Mouse (Mus musculus): ENCODE measurements around the gene Metrnl.

Metrnl gene

DNA sequence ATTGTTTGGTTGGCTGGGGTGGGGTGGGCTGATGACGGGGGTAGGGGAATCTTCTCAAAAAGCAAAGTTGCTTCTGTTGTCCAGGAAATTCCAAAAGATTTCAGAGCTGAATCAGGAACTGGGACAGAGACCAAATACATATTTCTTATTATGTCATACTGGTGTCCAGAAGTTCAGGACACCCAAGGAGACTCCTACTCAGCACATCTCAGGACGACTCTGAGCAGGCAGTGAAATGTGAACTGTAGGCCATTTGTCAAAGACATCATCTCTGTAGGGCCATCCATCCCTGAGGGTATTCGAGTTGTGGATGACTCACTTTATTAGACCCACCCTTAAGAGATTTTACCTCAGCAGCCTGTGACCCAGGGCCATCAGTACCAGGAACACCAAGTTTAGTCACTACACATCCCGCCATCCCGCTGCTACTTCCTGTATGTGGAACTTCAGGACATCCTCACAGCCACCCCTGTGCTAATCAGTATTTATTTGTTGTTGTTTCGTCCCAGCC is 15.8 kb upstream of the Metrnl start:
- no peak for DNase-seq (ENCODE audit: low spot score in 2 of 2)

DNA sequence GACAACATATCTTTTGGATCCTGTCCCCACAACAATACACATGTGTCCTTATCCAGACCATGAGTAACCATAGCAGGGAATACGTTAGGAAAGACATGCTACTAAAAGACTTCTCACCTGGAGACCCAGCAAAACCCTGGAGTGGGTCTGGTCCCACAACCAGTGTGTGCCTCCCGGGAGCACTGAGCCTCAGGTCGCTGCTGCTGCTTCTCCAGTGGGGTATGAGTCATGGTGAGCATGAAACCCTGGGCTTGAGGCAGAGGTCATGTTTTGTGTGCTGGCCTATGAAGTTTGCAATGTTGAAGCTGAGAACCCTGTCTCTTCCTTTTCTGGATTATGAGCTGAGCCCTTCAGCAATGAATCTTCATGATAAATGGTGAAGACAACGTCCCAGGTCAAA is 15.3 kb upstream of the Metrnl start:
- DNase-seq (ENCODE audit: low spot score in 2 of 2): no peak

DNA sequence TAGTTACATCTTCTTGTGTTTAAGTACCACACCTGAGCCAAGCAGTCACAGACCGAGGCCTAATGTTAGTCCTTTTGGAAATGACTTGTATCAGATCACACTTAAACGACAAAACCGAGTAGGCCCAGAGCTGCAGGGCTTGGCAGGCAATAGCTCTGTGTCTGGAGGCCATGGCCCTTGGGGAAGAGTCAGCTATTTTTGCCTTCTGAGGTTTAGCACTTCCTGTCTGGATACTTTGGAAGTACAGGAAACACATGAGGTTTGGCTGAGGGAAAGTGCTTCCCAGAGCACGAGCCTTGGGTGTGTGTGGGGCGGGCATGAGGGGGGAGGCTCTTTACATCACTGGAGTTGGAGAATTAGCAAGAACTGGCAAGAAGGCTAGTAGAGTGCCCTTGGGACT is 14.7 kb upstream of the Metrnl start:
- no peak for DNase-seq (ENCODE audit: low spot score in 2 of 2)

DNA sequence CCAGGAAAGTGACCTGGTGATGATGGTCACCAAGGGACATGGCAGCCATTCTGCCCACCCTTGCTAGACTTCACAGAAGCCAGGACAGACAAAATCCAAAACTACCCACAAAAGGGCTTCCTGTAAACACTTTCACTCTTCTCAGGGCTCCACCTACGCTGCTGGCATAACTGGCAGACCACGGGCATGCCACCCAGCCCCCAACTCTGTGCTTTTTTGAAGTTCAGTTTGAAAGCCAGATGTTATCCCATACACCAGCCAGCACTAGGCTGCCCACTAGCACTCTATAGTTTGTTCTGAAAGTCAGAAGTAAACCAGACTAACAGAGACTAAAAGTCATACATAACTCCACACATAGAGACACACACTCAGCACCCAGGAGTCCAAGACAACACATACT is 13.3 kb upstream of the Metrnl start:
- no peak for DNase-seq (ENCODE audit: low spot score in 2 of 2)

DNA sequence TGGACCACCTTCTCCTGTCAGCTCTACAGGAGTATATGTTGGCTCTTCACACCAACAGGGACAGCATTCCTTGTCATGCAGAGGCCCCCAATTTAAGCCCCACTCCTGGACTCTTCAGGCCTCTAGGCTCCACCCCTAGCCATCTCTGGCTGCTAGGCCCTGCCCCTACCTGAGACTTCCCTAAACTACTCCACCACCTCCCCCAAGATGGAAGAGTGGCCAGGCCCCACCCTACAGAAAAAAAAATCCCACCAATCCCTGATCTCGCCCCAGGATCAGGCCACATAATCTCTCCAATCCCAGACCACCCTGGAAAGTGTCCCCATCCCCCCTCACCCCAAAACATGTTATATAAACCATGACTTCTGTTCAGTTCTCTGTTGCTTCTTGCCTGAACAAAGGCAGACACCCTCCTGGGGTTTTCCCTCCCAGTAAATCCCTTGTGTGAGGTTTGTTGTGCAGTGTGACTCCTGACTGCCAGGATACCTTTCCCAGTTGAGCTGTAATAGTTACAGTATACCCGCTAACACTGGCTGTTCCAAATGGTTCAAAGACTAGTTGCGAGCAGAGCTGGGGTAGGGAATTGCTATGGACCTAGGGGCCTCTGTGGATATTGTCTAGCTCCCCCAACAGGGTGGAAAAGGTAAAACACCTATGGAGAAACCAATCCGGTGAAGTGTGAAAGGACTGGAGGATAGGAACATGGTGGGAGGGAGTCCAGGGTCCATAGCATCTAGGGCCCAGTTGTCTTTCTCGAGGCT is 5.9 kb upstream of the Metrnl start:
- DNase-seq (ENCODE audit: low spot score in 2 of 2): no peak

DNA sequence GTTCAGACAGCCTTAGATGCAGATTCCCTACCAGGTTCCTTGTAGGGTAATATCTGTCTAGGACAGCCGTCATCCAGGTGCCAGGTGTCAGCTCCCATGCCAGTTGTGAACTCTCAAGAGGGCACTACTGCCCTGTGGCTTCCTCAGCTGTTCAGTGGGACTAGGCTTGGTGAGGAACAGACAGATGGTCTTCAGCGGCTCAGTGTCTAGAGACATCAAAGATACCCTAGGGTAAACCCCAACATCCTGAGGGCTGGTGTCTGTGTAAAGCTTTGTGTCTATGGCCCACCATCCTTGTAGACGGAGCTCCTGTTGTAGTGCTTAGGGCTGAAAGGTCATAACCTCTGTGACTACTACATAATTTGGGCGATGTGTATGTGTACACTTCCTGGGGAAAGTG is 4.1 kb upstream of the Metrnl start:
- no peak for DNase-seq (ENCODE audit: low spot score in 2 of 2)

DNA sequence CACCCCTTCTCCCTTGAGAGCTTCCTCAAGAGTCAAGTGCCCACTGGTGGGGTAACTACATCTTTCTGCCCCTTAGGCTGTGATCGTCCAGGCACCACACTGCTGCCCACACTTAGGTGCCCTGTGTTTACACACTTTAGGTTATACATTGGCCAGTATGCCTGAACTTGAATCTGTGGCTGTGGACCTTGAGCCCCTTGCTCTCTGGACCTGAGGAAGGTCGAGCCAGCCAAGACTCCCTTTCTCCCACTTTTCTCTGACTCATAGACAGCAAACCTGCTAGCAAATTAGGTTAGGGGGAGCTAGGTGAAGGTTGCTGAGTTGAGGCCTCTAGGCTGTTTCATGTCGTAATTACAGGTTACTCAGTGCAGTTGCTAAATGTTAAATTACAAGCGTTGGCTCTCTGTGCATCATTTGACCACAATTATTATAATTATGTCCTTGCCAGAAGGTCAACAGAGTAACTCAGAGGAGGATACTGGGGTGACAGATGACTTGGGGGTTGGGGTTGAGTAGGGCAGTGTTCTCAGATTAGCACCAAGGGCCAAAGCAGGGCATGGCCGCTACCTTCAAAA is 2.9 kb upstream of the Metrnl start:
- no peak for DNase-seq (ENCODE audit: low spot score in 2 of 2)

DNA sequence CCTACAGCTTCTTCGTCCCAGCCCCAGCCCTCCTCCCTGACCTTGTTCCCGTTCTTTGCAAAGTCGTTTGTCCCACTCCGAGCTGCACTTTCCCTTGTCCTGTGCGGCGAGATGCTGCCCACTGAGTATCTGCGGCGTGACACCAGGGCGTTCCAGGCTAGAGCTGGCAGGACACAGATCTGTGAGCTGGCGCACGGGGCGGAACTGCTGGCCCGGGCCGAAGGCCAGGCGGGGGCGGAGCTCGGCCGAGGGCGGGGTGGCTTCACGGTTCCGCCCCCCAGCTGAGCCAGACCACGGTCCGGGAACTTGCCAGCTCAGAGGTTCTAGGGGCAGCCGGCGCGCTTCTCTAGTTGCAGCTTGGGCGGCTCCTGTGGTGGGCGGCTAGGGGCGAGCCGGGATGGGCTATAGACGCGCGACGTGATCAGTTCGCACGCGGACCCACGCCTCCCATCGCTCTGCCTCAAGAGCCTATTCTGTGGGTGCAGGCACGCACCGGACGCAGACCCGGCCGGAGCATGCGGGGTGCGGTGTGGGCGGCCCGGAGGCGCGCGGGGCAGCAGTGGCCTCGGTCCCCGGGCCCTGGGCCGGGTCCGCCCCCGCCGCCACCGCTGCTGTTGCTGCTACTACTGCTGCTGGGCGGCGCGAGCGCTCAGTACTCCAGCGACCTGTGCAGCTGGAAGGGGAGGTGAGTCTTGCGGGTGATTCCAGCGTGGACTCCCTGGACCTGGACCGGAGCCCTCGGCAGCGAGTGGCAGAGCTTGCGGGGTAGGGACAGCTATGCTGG is 959 bp downstream of the Metrnl start:
- peak; percentile 87 to 89 for DNase-seq (ENCODE audit: low spot score in 2 of 2)

DNA sequence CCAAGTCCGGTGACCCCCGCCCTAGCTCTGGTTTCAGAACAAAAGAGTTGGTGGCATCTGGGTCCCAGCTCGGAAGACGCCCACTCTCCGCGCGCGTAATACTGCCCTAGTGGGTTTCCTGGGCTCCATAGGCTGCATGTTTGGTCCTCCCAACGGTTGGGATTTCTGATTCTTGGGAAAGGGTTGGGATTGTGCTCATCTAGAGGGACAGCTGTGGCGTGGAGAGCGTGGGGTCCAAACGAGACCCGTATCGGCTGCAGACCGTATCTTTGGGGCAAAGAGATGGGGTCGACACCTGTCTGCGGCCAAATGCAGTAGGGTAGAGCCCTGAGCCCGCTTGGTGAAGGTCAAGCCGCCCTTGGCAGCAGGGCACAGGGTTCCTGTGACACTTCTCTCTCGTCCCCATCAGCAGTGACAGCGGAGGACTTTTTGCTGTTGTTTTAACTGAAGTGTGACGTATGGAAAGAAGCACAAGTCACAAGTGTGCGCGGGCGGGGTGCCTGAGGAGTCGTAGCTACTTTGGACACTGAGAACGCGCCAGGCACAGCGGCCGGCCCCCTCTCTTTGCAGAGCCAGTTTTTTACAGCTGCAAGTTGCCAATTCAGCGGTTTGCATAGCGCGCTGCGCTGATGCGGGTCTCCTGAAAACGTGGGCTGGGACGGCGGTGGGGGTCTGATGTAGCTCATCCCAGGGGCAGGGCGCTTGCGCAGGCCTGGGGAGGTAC is 1.7 kb downstream of the Metrnl start:
- peak; percentile 65 to 76 for DNase-seq (ENCODE audit: low spot score in 2 of 2)

DNA sequence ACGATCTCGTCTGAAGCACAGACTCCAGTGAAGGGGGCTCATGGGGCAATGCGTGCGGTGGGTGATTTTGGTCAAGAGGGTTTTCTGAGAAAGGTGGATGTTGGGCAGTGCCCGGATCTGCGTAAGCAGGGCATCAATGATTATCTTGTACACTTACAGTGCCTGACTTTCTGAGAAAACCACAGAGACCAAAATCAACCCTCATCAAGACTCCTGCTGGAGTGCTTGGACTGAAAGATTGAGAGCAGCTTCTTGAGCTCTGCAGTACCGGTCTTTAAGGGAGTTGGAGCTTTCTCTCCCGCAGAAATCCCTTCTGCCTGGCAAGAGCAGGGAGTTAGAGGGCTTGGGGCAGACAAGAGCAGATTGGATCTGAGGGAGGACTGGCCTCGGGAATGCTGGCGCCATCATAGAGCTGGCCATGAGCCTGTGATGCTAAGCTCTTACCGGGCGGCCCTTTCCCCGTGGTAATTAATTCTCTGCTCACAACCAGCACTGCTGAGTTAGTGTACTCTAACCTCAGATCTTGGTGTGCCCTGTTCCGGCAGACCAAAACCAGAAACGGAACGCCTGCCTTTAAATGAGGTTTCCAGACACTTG is 2.4 kb downstream of the Metrnl start:
- peak in 1 of 2 experiments; percentile 38 for DNase-seq (ENCODE audit: low spot score in 2 of 2)

DNA sequence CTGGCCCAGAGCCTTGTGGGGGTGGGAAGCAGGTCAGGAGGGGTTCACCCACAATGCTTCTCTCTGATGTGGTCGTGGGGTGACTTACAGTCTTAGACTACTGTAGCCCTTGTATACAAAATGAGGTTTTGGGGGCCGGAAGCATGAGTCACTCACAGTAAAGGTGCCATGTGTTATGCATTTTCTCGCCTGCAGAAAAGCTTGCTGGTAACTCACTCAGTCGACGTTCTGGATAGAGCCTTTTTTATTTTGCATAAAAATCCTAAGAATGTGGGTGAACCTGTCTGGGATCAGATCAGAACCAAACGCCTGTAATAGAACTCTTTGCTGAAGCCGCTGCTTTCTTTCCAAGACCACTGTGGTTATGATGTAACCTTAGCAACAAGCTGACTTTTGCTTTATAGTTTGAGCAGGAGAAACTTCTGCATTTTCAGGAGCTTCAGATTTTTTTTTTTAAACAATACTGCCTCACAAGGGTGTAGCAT is 5.2 kb downstream of the Metrnl start:
- DNase-seq (ENCODE audit: low spot score in 2 of 2): no peak

DNA sequence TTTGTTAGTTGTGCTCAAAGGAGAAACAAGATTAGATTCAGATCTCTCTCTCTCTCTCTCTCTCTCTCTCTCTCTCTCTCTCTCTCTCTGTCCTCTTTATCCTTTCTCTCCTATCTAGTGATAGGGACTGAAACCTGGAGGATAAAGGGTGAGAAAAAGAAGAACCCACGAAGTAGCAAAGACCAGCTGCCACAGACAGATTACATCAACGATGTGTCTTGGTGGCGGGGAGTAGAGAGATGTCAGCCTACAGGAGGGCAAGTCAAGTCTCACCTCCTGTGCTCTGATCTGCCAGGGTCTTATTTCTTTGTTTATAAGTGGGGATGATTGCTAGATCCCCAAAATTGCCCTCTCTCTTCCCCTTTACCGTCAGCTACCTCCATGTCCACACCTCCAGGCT is 7.9 kb downstream of the Metrnl start:
- DNase-seq (ENCODE audit: low spot score in 2 of 2): no peak

DNA sequence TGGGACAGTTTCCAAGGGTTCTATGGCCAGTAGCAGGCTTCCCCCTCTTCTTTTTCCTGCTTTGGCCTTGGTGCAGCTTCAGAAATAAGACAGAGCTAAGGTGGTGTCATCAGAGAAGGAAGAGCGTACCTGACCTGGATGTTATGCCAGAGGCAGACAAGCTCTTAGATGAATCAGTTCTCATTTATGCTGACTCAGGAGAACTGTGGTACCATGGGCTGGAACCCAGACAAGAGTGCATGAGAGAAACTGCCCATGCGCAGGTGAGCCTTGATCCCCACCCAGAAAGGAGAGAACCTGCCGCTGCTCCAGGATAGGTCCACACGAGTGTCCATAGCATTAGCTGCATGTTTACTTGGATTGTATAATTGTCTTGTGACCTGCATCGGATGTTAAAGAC is 8.9 kb downstream of the Metrnl start:
- DNase-seq (ENCODE audit: low spot score in 2 of 2): no peak

DNA sequence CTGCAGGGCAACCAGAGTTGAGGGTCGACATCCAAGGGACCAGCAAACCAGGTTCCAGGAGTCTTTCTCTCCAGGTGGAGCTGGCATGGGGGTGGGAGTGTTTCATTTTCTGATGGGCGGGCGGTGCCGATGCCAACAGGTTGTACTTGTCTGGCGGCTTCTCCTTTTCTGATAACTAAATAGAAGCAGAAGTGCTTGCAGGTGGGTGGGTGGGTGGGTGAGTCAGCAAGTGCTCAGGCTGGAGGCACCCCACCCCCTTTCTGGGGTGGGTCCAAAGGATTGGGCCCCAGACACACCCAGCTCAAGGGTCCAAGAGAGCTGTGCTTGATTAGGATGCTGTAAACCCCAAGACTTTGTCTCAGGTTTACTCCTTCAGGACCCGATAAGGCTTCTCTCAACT is 11.6 kb downstream of the Metrnl start:
- no peak for DNase-seq (ENCODE audit: low spot score in 2 of 2)

DNA sequence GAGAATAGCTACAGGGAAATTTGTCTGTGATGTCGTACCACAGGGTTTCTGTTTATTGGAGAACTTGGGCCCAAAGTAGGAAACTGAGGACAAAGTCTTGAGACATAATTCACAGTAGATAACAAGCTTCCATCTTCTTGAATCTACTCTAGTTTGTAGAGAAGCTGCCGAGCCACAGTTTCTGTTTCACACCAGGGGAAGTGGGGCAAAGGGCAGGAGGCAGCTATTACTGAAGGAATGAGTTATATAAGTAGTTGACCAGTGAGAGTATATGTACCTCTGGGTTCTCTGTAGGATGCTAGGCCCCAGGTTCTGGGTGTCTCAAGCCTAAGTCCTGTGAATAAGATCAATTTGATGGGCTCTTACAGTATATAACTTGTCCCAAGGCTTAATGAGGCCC is 12.2 kb downstream of the Metrnl start:
- no peak for DNase-seq (ENCODE audit: low spot score in 2 of 2)

DNA sequence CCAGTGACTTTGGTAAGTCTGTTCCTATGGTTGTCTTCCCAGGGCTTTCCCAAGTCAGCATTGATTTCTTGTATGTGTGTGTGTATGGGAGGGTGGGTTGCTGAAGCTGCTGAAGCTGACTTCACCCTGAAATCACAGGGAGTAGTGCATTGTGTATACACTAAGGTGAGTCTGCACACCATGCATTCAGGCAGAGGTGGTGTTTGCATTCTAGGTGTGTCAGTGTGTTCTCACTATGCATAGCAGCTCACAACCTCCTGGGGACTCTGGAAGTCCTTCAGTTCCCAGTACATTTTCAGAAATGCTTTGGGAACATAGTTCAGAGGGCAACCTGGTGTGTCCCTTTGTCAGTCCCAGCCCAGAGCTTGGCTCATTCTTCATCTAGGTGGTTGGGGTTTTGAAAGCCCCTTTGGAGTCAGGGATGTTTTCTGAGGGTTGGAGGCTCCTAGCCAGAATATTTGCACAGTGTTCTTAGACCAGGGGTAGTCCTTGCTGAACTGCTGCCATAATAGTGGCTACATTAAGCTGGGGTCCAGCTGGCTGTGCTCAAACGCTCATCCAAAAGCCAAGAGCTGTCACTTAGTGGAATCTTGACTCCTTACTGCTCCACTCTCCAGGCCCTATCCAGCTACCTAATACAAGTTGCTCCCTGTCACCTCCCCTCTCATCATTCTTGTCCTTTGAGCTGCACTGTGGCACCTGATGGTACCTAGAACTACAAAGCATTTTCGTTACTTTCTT is 13.6 kb downstream of the Metrnl start:
- no peak for DNase-seq (ENCODE audit: low spot score in 2 of 2)

DNA sequence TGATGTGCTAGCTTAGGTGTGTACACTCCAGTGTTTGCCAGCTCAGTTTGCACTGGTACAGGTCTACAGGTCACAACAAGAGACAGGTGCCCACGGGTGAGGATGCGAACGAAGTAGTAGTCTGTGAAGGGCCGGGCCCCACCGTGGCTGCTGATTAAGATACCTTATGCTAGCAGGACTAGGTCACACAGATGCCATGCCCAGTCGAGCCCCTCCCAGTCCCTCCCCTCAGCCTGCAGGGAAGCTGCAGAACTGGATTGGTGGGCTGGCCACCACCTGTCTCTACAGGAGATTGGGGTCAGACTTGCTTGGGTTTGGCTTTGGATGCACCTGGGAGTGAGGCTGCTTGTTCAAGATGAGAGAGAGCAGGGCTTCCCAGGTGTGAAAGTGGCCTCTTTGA is 16.4 kb downstream of the Metrnl start:
- DNase-seq (ENCODE audit: low spot score in 2 of 2): no peak

DNA sequence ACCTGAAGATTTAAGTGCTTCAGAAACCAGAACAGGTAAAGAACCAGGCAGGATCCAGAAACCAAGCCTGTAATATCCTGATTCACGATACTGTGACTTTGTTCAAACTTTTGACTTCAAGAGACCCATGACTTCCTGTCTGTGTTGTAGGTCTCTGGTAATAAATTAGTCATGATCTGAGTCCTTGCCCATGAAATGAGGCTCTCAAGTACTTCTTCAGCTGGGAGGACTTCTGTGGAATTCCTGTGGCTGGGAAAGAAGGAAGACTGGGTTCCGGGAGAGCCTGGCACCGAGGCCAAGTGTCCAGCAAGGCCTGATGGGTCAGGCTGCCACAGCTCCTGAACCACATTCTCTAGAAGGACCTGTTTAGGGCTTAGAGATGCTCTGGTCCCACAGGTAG is 19.4 kb downstream of the Metrnl start:
- DNase-seq (ENCODE audit: low spot score in 2 of 2): no peak

DNA sequence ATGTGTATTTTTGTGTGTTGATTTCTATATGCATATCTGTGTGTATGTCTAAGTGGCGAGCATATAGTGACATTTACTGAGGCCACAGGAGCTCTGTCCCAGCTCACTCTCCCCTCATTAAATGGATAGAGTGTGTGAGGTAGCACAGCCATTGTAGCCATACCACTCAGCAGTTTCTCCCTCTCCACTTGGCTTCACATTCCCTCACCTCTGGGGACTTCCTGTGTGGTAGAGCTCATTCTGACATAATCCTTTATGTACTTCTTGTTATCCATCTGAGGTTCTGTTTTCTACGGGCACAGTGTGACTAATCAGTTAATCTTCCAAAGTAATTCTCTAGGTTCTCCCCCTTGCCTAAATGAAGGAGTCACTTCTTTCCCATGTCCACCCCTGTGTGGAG is 21.1 kb downstream of the Metrnl start:
- no peak for DNase-seq (ENCODE audit: low spot score in 2 of 2)

DNA sequence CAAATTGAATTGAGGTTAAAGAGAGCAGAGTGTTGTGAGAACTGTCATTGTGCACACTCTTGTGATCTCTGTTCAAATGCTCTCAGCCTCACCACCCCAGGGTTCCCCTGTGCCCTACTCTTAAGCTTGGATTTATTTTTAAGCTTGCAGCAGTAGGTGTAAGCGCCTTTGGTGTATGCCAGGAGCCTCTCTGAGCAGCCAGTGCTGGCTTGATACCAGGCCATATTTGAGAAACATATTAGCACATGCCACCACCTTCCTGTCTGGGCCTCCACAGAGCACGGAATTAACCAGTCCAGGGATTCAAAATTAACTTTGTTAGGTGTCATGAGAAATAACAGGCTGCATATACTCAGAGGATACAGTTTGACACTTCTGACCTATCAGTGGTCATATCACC is 25.3 kb downstream of the Metrnl start:
- no peak for DNase-seq (ENCODE audit: low spot score in 2 of 2)

DNA sequence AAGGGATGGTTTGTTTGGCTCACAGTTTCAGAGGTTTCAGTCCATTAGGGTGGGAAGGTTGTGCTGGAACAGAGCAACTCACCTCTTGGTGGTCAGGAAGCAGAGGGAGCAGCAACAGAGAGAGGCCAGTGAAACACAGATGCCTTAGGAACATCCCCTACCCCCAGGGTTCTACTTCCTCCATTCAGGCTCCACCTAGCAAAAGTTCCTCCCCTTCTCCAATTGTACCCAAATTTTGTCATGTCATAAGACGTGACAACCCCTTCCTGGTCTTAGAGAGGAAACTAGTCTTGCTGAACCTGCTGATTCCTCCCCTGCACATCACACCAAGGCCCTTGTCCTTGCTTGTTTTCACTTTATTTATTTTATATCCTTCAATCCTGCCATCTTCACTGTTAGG is 32.8 kb downstream of the Metrnl start:
- DNase-seq (ENCODE audit: low spot score in 2 of 2): no peak

All from right cerebral cortex, postnatal 10 days (tissue).